Mouse (Mus musculus) kidney, adult 2 months (tissue): Measurements from ENCODE around the gene Haspin.

Experiments used
- CTCF ChIP-seq: fragments of 200-500 bp; conservative IDR thresholded peaks from 2 replicates; pipeline ENCODE4 v1.5.1; 2011; ENCODE audit warnings: low read depth, mild to moderate bottlenecking, control low read depth, low read length, moderate library complexity, mixed read lengths; ENCODE audit not compliant: insufficient read depth, insufficient read length
- POLR2A ChIP-seq: fragments of 200-500 bp; IDR thresholded peaks from one replicate; pipeline ENCODE4 v1.6.1; 2011; ENCODE audit warnings: low read depth, low read length, control low read depth

DNA sequence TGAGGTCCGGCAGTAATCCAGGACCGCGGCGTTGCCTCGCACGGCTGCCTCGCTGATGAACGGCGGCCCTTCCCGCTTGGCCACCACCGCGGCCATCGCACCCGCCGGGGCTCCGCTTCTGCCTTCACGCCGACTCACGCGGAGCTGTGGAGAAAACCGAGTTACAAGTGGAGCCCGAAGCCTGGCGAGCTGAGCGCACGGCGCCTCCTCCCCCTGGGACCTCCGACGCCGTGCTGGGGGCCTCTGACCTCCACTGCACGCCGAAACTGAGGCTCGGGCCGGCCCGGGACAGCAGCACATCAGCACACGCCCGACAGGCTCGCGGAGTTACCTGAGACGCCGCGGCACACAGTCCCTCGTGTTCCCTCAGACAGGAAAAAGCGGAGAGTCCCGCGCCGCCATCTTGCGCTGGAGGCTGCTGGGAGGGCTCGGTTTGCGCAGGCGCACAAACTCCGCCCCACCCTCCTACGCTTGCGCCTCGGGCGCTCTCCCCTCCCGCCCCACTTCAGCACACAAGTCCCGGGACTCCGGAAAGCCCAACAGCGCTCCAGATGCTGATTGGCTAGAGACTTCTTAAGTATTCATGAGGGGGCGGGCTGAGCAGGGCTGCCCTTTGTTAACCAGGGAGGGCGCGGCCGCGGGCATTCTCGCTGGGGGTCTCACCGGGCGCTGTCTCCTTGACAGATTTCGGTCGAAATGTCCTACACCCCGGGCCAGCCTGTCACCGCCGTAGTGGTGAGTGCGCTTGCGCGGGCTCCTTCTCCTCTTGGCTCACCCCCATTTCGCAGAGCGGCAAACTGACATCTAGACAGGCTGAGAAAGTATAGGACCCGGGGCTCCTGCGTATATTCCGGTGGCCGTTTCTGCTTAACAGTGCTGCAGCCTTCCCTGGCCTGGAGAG, 38.8 kb upstream of the Haspin start, which contains the start of the genes Emc6 and Tax1bp3:
- TF ChIP-seq CTCF = no peak
- peak; percentile 71 for TF ChIP-seq POLR2A
